ENCODE assay signal across 9 mouse cellular contexts in genomic region chr9:107448805-107449517, GRCm38 (mm10). TPM values are rescaled to one million over a fixed set of nuclear protein-coding genes. Genes with fewer than 3 reads are reported as not detected.
DNase-seq lines count a peak whose midpoint lies in the region; ATAC-seq lines count a peak whose summit lies in the region.
"Had no signal": no experiment of that assay in that cellular context is flagged by ENCODE, and none has a peak within 500 bp of the region (broad histone marks: within the 10 kb centered on the region; RNA-seq: fewer than 3 reads in every experiment).

No protein-coding gene starts in this region.

- no peaks in the 10 kb centered on the region for H3K36me3 ChIP-seq in midbrain, embryonic 10.5 days
- H3K36me3 ChIP-seq in midbrain, embryonic 16.5 days (ENCODE audit: control insufficient read depth, insufficient read depth, low read length) = no peaks in the 10 kb centered on the region
- no peaks in the 10 kb centered on the region for H3K36me3 ChIP-seq in midbrain, embryonic 11.5 days (ENCODE audit: control insufficient read depth, insufficient read depth, low read length)

- no peaks in the 10 kb centered on the region for H3K9me3 ChIP-seq in midbrain, embryonic 10.5 days (replicated peaks)
- no peaks in the 10 kb centered on the region for H3K9me3 ChIP-seq in midbrain, embryonic 16.5 days (replicated peaks; ENCODE audit: control insufficient read depth, low read length, poor library complexity, severe bottlenecking)
- H3K9me3 ChIP-seq in midbrain, embryonic 11.5 days (ENCODE audit: control insufficient read depth, low read length) = no peaks in the 10 kb centered on the region

- WGBS in midbrain, embryonic 10.5 days = 46% methylated on average over 22 of the region's 22 CpGs
- WGBS in midbrain, embryonic 16.5 days = 38% methylated on average over 22 of the region's 22 CpGs
- WGBS in midbrain, embryonic 11.5 days = 46% methylated on average over 22 of the region's 22 CpGs

- H3K4me2 ChIP-seq in midbrain, embryonic 16.5 days (ENCODE audit: low read length) = no peak overlapping the region
- no peak overlapping the region for H3K4me2 ChIP-seq in midbrain, embryonic 11.5 days

- DNase-seq in frontal cortex, postnatal 25 days (ENCODE audit: low spot score in 2 of 2) = no peak
- no peak for DNase-seq in midbrain, embryonic 10.5 days (ENCODE audit: low spot score)
- no peak for DNase-seq in midbrain, embryonic 11.5 days (ENCODE audit: low spot score, missing footprints)
- DNase-seq in telencephalon, adult 2 months (ENCODE audit: low read depth, low spot score) = peak; percentile 23
- no peak for DNase-seq in cerebellum, adult 9-10 months
- no peak for DNase-seq in liver

- no peak overlapping the region for H3K4me3 ChIP-seq in midbrain, embryonic 10.5 days
- no peak overlapping the region for H3K4me3 ChIP-seq in midbrain, embryonic 16.5 days (ENCODE audit: low read depth, low read length)
- no peak overlapping the region for H3K4me3 ChIP-seq in midbrain, embryonic 11.5 days (ENCODE audit: low read depth, low read length)

- peak; percentile 48 for ATAC-seq in frontal cortex, adult (ENCODE audit: low TSS enrichment)
- ATAC-seq in midbrain, embryonic 16.5 days = no peak; the same call in 1 of the 2 replicates
- peak; percentile 47; the same call in 1 of the 2 replicates for ATAC-seq in midbrain, embryonic 11.5 days (ENCODE audit: low FRiP score)

- H3K4me1 ChIP-seq in midbrain, embryonic 10.5 days = peaks cover 69% of the 10 kb centered on the region
- peaks cover 14% of the 10 kb centered on the region for H3K4me1 ChIP-seq in midbrain, embryonic 16.5 days (ENCODE audit: control insufficient read depth, insufficient read depth, low read length)
- H3K4me1 ChIP-seq in midbrain, embryonic 11.5 days (ENCODE audit: control insufficient read depth, insufficient read depth, low read length) = peaks cover 22% of the 10 kb centered on the region

- H3K27me3 ChIP-seq in midbrain, embryonic 10.5 days (ENCODE audit: low read depth, poor library complexity, severe bottlenecking) = peaks cover 56% of the 10 kb centered on the region
- H3K27me3 ChIP-seq in midbrain, embryonic 16.5 days (ENCODE audit: control insufficient read depth, insufficient read depth, low read depth, low read length) = no peaks in the 10 kb centered on the region
- no peaks in the 10 kb centered on the region for H3K27me3 ChIP-seq in midbrain, embryonic 11.5 days (ENCODE audit: control insufficient read depth, insufficient read depth, low read length)

- H3K27ac ChIP-seq in midbrain, embryonic 10.5 days (replicated peaks) = peak overlapping the region; percentile 10
- no peak overlapping the region for H3K27ac ChIP-seq in midbrain, embryonic 16.5 days (ENCODE audit: low read length)
- no peak overlapping the region for H3K27ac ChIP-seq in midbrain, embryonic 11.5 days (ENCODE audit: low read depth, low read length)
- H3K27ac ChIP-seq: liver, embryonic 14.5 days had no signal

- H3K9ac ChIP-seq in midbrain, embryonic 16.5 days (ENCODE audit: low read depth, low read length) = no peak overlapping the region
- H3K9ac ChIP-seq in midbrain, embryonic 11.5 days (ENCODE audit: low read length) = no peak overlapping the region
- H3K9ac ChIP-seq: liver, embryonic 14.5 days had no signal

RNA-seq across cellular contexts. Expression of gene Cacna2d2, which starts 49.5 kb away (rescaled TPM):
- 1.00 and 1.7 TPM in 2 replicates for polyA plus RNA-seq in midbrain, embryonic 10.5 days (2016; fragmentation: Nextera tagmentation; extraction: Ambion mirVana)
- polyA plus RNA-seq in midbrain, embryonic 16.5 days (2015; fragmentation: Nextera tagmentation; extraction: Ambion mirVana) = 9.1 and 9.3 TPM in 2 replicates
- 1.3 and 1.7 TPM in 2 replicates for polyA plus RNA-seq in midbrain, embryonic 11.5 days (2014; fragmentation: Nextera tagmentation; extraction: Ambion mirVana)
